In genomic region chr16:64771431-64771818, GRCm38 (mm10) we compare ENCODE assay signal across 8 mouse cellular contexts. TPM values are rescaled to one million over a fixed set of nuclear protein-coding genes. Genes with fewer than 3 reads are reported as not detected.
DNase-seq lines count a peak whose midpoint lies in the region; ATAC-seq lines count a peak whose summit lies in the region.

No protein-coding gene starts in this region.

- ATAC-seq in heart, embryonic 13.5 days (ENCODE audit: extremely low read depth, insufficient number of reproducible peaks, low FRiP score, low TSS enrichment): no peak
- peak; percentile 5; the same call in 1 of the 2 replicates for ATAC-seq in midbrain, embryonic 12.5 days (ENCODE audit: low FRiP score, low read depth)

- peaks cover 9% of the 10 kb centered on the region for H3K36me3 ChIP-seq in heart, embryonic 13.5 days
- peaks cover 23% of the 10 kb centered on the region for H3K36me3 ChIP-seq in hindbrain, embryonic 10.5 days
- peaks cover 11% of the 10 kb centered on the region; the same call in 1 of the 2 replicates for H3K36me3 ChIP-seq in midbrain, embryonic 12.5 days

- WGBS in heart, embryonic 13.5 days: 76% methylated on average over 2 of the region's 2 CpGs
- 90% methylated on average over 2 of the region's 2 CpGs for WGBS in hindbrain, embryonic 10.5 days
- WGBS in midbrain, embryonic 12.5 days: 73% methylated on average over 2 of the region's 2 CpGs

- no peak overlapping the region for H3K27ac ChIP-seq in heart, embryonic 13.5 days (replicated peaks)
- peak overlapping the region; percentile 93 for H3K27ac ChIP-seq in hindbrain, embryonic 10.5 days
- H3K27ac ChIP-seq in midbrain, embryonic 12.5 days (replicated peaks): peak overlapping the region; percentile 86; the same call in 1 of the 2 replicates

- no peaks in the 10 kb centered on the region for H3K9me3 ChIP-seq in heart, embryonic 13.5 days
- H3K9me3 ChIP-seq in hindbrain, embryonic 10.5 days: no peaks in the 10 kb centered on the region
- no peaks in the 10 kb centered on the region for H3K9me3 ChIP-seq in midbrain, embryonic 12.5 days

- 0 out of 2 replicates have a peak, but pooled peaks cover 5% of the 10 kb centered on the region for H3K27me3 ChIP-seq in heart, embryonic 13.5 days (replicated peaks)
- peaks cover 5% of the 10 kb centered on the region; the same call in 1 of the 2 replicates for H3K27me3 ChIP-seq in hindbrain, embryonic 10.5 days (ENCODE audit: insufficient read depth, poor library complexity, severe bottlenecking)
- H3K27me3 ChIP-seq in midbrain, embryonic 12.5 days: 0 out of 2 replicates have a peak, but pooled peaks cover 5% of the 10 kb centered on the region

- H3K4me2 ChIP-seq in heart, embryonic 13.5 days: peak overlapping the region; percentile 74
- H3K4me2 ChIP-seq in midbrain, embryonic 12.5 days (replicated peaks): peak overlapping the region; percentile 62

- peaks cover 9% of the 10 kb centered on the region for H3K4me1 ChIP-seq in heart, embryonic 13.5 days
- H3K4me1 ChIP-seq in hindbrain, embryonic 10.5 days (replicated peaks): peaks cover 9% of the 10 kb centered on the region
- peaks cover 14% of the 10 kb centered on the region for H3K4me1 ChIP-seq in midbrain, embryonic 12.5 days

- H3K4me3 ChIP-seq in heart, embryonic 13.5 days: peak overlapping the region; percentile 92
- H3K4me3 ChIP-seq in hindbrain, embryonic 10.5 days: peak overlapping the region; percentile 94
- peak overlapping the region; percentile 86 for H3K4me3 ChIP-seq in midbrain, embryonic 12.5 days

- no peak for DNase-seq in heart, adult 9 months (ENCODE audit: low spot score in 2 of 2)
- peak; percentile 23 for DNase-seq in ZHBTc4 (ENCODE audit: low read depth, low spot score)
- no peak for DNase-seq in hindbrain, embryonic 10.5 days (ENCODE audit: low spot score)
- DNase-seq in layer of hippocampus, postnatal 25 days (ENCODE audit: extremely low spot score in 1 of 2, low spot score in 1 of 2): no peak
- no peak for DNase-seq in Muller cell, postnatal 12 days (ENCODE audit: inconsistent ontology term)
- no peak for DNase-seq in natural killer cell, adult 2 months (ENCODE audit: low spot score in 2 of 2)

- H3K9ac ChIP-seq in heart, embryonic 13.5 days: no peak overlapping the region
- no peak overlapping the region for H3K9ac ChIP-seq in midbrain, embryonic 12.5 days (replicated peaks)

RNA-seq across cellular contexts. Expression of gene 4930453N24Rik, which starts 0.5 kb away (rescaled TPM):
- polyA plus RNA-seq in heart, embryonic 13.5 days (2015; fragmentation: Nextera tagmentation; extraction: Ambion mirVana): 12.9 and 16.0 TPM in 2 replicates
- polyA plus RNA-seq in hindbrain, embryonic 10.5 days (2016; fragmentation: Nextera tagmentation; extraction: Ambion mirVana): 27.0 and 29.4 TPM in 2 replicates
- polyA plus RNA-seq in midbrain, embryonic 12.5 days (2016; fragmentation: Nextera tagmentation; extraction: Ambion mirVana): 29.1 and 29.3 TPM in 2 replicates
- total RNA-seq in layer of hippocampus, postnatal 25 days (2021): 10 to 100 TPM; 19.7 to 21.5 TPM
